Mouse (Mus musculus) thymus, adult 2 months (tissue): ENCODE measurements around the gene Epsti1.

Source experiments
- CTCF ChIP-seq: fragments of 200-500 bp; IDR thresholded peaks from 2 replicates; pipeline ENCODE4 v1.5.1; 2012; ENCODE audit warnings: mild to moderate bottlenecking, control low read depth, low read length, moderate library complexity, borderline replicate concordance; ENCODE audit not compliant: control insufficient read depth, poor library complexity, insufficient read depth; ENCODE audit errors: extremely low read depth
- POLR2A ChIP-seq: fragments of 200-500 bp; IDR thresholded peaks from 2 replicates; pipeline ENCODE4 v1.6.1; 2012; ENCODE audit warnings: mild to moderate bottlenecking, low read length, control low read depth, moderate library complexity; ENCODE audit not compliant: control insufficient read depth, poor library complexity, insufficient read depth; ENCODE audit errors: extremely low read depth

- no peak for TF ChIP-seq CTCF
- no peak for TF ChIP-seq POLR2A
Observed at GRCm38 (mm10) chr14:77882669-77883068, 21.4 kb upstream of the Epsti1 start.
